Mouse (Mus musculus) lung, postnatal 25 days (tissue): ENCODE data around the gene Ube4a.

Source experiments
- DNase-seq: peaks from one replicate; pipeline ENCODE4 v3.0.0; 2022; ENCODE audit warnings: low spot score

The Ube4a gene

GRCm38 (mm10) chr9:44900402-44900801 is 65.0 kb downstream of the Ube4a start:
- no peak for DNase-seq

DNA sequence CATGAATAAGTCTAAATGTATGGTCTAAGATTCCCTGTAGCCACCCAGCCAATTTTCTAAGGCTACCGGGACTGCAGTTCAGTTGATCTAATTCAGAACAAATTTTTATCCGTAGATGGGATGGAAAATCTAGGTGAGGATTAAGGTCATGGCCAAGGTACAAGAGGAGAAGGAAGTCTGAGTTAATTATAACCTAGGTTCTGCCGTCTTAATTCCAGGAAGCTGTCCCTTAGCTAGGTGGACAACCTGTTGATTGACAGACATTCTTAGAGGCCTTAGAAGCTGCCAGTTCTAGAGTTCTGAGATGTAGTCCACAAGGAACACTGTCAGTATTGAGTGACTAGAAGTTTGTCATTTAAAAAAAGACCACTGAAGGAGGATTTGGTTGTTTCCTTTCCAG is 65.7 kb downstream of the Ube4a start:
- DNase-seq, result no peak

GRCm38 (mm10) chr9:44897024-44897423 is 68.4 kb downstream of the Ube4a start:
- no peak for DNase-seq

GRCm38 (mm10) chr9:44892664-44893063 is 72.7 kb downstream of the Ube4a start:
- no peak for DNase-seq

DNA sequence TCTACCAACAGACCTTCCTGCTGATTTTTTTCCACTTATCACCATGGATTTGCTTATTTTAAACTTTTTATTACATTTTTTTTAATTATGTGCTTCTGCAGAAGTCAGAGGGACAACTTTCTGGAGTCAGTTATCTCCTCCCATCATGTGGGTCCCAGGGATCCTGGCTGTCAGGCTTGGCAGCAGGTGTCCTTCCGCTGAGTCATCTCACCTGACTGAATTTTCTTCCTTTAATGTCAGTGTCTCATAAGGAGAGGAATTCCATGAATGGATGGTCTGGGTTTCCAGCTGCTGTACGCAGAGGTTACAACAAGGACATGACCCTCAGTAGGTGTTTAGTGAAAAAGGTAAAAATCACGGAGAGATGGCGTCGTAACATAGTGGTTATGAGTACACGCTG is 74.2 kb downstream of the Ube4a start:
- no peak for DNase-seq

DNA sequence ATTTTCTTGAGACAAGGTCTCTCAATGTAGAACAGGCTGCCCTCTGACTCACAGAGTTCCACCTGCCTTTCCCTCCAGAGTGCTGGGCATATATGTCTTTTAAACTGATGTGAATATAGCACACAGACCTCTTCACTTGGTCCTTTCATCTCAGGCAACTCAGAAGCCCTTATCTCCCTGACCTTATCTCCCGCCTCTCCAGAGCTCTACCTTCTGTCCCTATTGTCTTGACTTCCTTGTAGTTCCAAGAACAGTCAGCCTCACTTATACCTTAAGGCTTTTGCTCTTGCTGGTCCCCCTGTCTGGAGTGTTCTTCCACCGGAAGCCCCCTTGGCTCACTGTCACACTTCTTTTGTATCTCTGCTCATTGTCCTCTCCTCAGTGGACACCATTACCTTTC is 75.3 kb downstream of the Ube4a start:
- no peak for DNase-seq

DNA sequence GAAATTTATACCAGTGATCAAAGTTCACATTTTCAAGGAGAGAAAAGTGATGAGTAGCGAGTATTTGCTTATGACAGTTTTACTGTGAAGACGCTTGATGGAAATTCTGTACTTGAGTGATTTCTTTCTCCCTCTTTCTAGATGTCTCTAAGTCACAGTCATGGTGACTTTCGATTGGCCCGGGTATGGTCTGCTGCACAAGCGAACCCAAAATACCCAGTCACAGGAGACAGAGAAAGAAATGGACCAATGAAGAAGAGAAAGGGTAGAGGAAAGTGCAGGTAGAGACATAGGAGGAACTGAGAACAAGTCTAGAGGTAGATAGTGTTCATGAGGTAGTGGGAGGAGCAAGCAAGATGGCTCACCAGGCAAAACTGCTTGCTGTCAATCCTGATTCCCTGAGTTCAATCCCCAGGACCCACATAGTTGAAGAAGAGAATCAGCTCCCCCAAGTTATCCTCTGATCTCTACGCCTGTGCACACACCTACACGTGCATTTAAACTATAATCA is 77.2 kb downstream of the Ube4a start:
- no peak for DNase-seq

GRCm38 (mm10) chr9:44882981-44883569 is 82.3 kb downstream of the Ube4a start:
- DNase-seq, result no peak

DNA sequence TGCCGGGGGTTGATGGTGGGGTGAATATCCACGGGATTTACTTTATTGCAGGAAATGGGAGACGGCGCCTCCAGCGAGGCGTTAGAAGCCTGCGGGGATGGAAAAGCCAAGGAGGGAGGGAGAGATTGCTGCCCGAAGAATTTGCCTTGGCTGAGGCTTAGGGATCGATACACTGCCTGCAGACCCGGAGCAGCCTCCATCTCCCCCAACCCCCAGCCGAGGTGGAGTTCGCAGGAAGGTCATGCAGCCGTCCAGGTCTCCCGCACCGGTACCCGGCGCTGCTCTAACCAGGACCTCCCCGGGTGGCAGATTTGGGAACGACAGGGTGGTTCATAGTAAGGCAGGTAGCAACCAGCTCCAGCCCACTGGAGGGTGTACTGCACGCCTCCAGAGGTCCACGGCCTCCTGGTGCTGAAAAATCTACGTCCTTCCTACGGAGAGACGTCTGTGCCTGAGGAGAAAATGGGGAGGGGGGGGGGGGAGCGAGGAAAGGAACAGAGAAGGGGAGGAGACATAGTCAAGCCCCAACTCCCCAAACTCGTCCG is 82.9 kb downstream of the Ube4a start:
- no peak for DNase-seq

- DNase-seq, result peak; percentile 67
These were observed 83.4 kb downstream of the Ube4a start for GRCm38 (mm10) chr9:44881941-44882435.

- DNase-seq, result peak; percentile 94
These were observed 84.1 kb downstream of the Ube4a start, which contains the start of gene Kmt2a for GRCm38 (mm10) chr9:44881221-44881871. Kmt2a (minus strand) TSS chr9:44881296.

GRCm38 (mm10) chr9:44880309-44881081 is 84.9 kb downstream of the Ube4a start:
- DNase-seq, result no peak

DNA sequence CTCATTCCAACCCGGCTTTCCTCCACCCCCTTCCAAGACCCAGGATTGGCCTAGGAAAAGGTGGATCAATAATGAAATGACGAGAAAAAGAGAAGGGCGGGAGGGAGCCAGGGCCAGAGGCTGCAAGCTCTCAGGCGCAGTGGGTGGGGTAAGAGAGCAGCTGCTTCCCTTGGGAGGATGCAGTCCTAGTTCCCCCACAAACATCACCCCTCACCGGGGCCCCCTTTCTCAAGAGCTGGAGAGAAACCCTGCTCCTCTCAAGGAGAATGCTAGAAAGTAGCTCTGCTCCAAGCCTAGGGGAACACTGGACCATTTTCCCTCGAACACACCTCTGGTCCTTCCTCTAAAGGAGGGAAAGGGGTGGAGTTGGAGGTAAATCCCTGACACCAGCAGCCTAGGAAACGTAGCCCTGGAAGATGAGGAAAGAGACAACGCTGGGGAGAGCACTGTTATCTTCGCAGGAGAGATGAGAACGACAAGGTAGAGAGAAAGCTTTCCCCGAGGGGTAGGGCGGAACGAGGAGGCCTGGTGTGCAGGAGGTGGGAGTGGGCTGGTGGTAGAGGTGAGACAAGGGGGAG is 85.6 kb downstream of the Ube4a start:
- DNase-seq, result no peak

- DNase-seq, result no peak
These were observed 86.5 kb downstream of the Ube4a start for GRCm38 (mm10) chr9:44878776-44879500.

DNA sequence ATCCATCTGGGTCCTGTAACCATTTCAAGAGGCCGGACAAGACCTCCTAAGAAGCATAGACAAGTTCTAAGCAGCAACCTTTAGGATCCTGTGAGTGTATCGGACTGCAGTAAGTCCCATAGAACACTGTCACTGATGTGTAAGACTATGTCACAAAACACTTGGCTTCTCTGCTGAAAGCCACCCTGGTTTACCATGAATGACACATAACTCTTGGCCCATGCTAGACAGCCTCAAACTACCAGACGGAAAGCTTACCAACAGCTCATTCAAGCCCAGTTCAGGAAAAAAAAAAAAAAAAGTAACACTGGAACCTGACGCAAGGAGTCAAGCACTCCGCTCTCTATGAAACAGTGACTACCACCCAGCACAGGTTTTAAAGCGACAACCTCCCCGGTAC is 87.7 kb downstream of the Ube4a start:
- DNase-seq, result no peak

DNA sequence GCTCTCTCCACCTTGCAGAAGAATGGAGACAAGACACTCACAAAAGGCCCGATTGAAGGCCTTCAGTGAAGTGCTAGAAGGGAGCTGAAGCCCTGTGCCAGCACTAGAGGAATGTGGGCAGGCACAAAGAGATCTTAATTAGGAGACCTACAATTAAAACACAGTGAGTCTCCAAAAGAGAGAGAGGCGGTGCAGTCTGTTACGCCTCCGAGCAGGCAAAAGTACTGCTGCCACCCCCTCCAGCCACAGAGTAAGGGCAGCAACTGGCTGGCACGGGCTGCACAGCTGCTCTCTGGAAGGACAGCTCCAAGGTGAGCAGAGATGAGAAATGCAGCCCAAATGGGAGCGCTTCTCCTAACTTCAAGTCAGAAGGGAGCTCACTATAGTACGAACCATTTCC is 89.9 kb downstream of the Ube4a start:
- no peak for DNase-seq

GRCm38 (mm10) chr9:44874198-44874597 is 91.2 kb downstream of the Ube4a start:
- no peak for DNase-seq

DNA sequence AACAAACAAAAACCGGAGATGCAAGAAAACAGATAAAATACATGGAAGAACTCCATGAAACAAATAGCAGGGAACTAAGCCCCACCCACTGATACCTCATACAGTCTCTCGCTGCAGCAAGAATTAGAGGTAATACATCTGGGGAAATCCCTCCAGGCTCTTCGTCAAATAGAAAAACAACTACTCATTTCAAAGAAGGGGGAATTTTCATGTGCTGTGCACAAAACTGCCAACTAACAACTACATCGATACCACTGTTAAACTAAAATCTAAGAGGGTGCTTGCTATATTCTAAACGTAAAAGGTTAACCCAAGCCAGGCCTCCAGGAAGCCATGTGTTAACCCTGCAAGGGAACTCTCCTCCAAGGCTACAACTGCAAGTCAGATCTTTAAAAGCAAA is 91.7 kb downstream of the Ube4a start:
- DNase-seq, result no peak
